Comparison of ENCODE assay signal across 23 mouse cellular contexts in the genomic region with DNA sequence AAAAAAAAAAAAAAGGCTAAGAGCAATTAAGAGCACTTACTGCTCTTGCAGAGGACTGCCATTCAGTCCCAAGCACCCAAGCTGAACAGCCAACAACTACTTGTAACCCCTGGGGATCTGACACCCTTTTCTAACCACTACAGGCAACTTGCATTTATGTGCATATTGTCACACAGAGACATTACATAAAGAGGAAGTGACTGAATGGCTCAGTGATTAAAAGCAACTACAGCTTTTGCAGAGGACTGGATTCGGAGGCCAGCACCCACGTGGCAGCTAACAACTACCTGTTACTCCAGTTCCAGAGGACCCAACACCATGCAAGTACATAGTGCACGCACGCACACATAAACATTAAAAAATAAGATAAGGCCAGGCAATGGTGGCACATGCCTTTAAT. TPM values are rescaled to one million over a fixed set of nuclear protein-coding genes. Genes with fewer than 3 reads are reported as not detected.
DNase-seq lines count a peak whose midpoint lies in the region; ATAC-seq and TF ChIP-seq lines count a peak whose summit lies in the region.
"Had no signal": no experiment of that assay in that cellular context is flagged by ENCODE, and none has a peak within 500 bp of the region (broad histone marks: within the 10 kb centered on the region; RNA-seq: fewer than 3 reads in every experiment).

No protein-coding gene starts in this region.

- peaks cover 13% of the 10 kb centered on the region for H3K4me1 ChIP-seq in heart, embryonic 12.5 days (replicated peaks)
- peaks cover 10 to 20% of the 10 kb centered on the region in 2 experiments for H3K4me1 ChIP-seq in MEL (ENCODE audit: control insufficient read depth in 1 of 2, insufficient read depth in 2 of 2, low read length in 2 of 2)

- ATAC-seq in heart, embryonic 12.5 days (ENCODE audit: insufficient number of reproducible peaks, low FRiP score), result no peak
- ATAC-seq in hematopoietic stem cell, adult 5-6 weeks (replicated peaks in 1 of 2; ENCODE audit: insufficient read depth in 1 of 2, low FRiP score in 2 of 2, low TSS enrichment in 1 of 2, low read depth in 1 of 2, poor library complexity in 2 of 2, severe bottlenecking in 2 of 2), result peak; percentile 75
- ATAC-seq: forebrain, embryonic 13.5 days; inflammation-experienced regulatory T-cells, adult 6 months; liver, embryonic 12.5 days; midbrain, embryonic 15.5 days had no signal

- peaks cover 34% of the 10 kb centered on the region for H3K79me2 ChIP-seq in MEL (ENCODE audit: control insufficient read depth, insufficient read depth, low read length, poor library complexity)

- whole genome bisulfite sequencing in heart, embryonic 12.5 days, result 89% methylated on average over 4 of the region's 4 CpGs

- peak; percentile 20 to 49; a peak in 2 of 4 replicates for TF ChIP-seq EP300 in MEL (IDR thresholded peaks at IDR 0.05; ENCODE audit: low read depth in 1 of 2, low read length in 2 of 2)

- H3K9ac ChIP-seq in heart, embryonic 12.5 days, result no peak overlapping the region
- H3K9ac ChIP-seq in MEL (ENCODE audit: control insufficient read depth, low read depth, low read length, poor library complexity, severe bottlenecking), result peak overlapping the region; percentile 33; the same call in 1 of the 2 replicates
- H3K9ac ChIP-seq: forebrain, embryonic 13.5 days; hindbrain, embryonic 14.5 days; limb, embryonic 13.5 days; liver, embryonic 12.5 days; midbrain, embryonic 15.5 days; neural tube, embryonic 13.5 days had no signal

- no peak overlapping the region for H3K4me2 ChIP-seq in heart, embryonic 12.5 days
- H3K4me2 ChIP-seq: forebrain, embryonic 13.5 days; hindbrain, embryonic 14.5 days; limb, embryonic 13.5 days; liver, embryonic 12.5 days; midbrain, embryonic 15.5 days; neural tube, embryonic 13.5 days had no signal

- H3K27me3 ChIP-seq in heart, embryonic 12.5 days (replicated peaks), result no peaks in the 10 kb centered on the region
- H3K27me3 ChIP-seq in MEL (ENCODE audit: control insufficient read depth in 1 of 2, insufficient read depth in 2 of 2, low read length in 2 of 2), result no peaks in the 10 kb centered on the region
- H3K27me3 ChIP-seq: forebrain, embryonic 13.5 days; limb, embryonic 13.5 days; liver, embryonic 12.5 days; midbrain, embryonic 15.5 days; neural tube, embryonic 13.5 days had no signal

- DNase-seq in heart, adult 11 months, result peak; percentile 83
- DNase-seq in MEL (ENCODE audit: low read depth, low spot score), result peak; percentile 87
- no peak for DNase-seq in adrenal gland, postnatal 10 days
- DNase-seq in urinary bladder, postnatal 25 days (ENCODE audit: low spot score), result no peak
- no peak for DNase-seq in frontal cortex, adult 2 months (ENCODE audit: extremely low spot score in 1 of 2, low spot score in 1 of 2)
- DNase-seq: cerebellum, adult 11-12 months; cerebellum, postnatal 14 days; gastrocnemius, postnatal 14 days; heart, adult 2 months; kidney, adult 18-20 months; kidney, postnatal 4 days; lung, adult 18-20 months; lung, postnatal 36 days had no signal

- no peak for TF ChIP-seq RAD21 in MEL (IDR thresholded peaks at IDR 0.05; ENCODE audit: low read depth, low read length)

- no peak for TF ChIP-seq CTCF in MEL (IDR thresholded peaks at IDR 0.05 in 2 of 3, conservative IDR thresholded peaks at IDR 0.05 in 1 of 3; ENCODE audit: control insufficient read depth in 1 of 3, insufficient read depth in 1 of 3, low read depth in 2 of 3, low read length in 3 of 3, poor library complexity in 1 of 3, severe bottlenecking in 1 of 3)

- H3K27ac ChIP-seq in heart, embryonic 12.5 days (ENCODE audit: poor library complexity, severe bottlenecking), result no peak overlapping the region
- H3K27ac ChIP-seq in MEL (ENCODE audit: control insufficient read depth, low read depth, low read length), result peak overlapping the region; percentile 8; the same call in 1 of the 2 replicates
- H3K27ac ChIP-seq: forebrain, embryonic 13.5 days; heart, adult 2 months; hindbrain, embryonic 14.5 days; limb, embryonic 13.5 days; liver, embryonic 12.5 days; midbrain, embryonic 15.5 days; neural tube, embryonic 13.5 days had no signal

- peaks cover 8% of the 10 kb centered on the region; the same call in 1 of the 2 replicates for H3K36me3 ChIP-seq in heart, embryonic 12.5 days
- peaks cover 5 to 28% of the 10 kb centered on the region in 2 experiments; a peak in 2 of 4 replicates for H3K36me3 ChIP-seq in MEL (ENCODE audit: control insufficient read depth in 1 of 2, insufficient read depth in 2 of 2, low read length in 2 of 2)
- H3K36me3 ChIP-seq: midbrain, embryonic 15.5 days had no signal

- H3K9me3 ChIP-seq in heart, embryonic 12.5 days (replicated peaks), result no peaks in the 10 kb centered on the region
- H3K9me3 ChIP-seq in MEL (replicated peaks; ENCODE audit: insufficient read depth, low read length), result no peaks in the 10 kb centered on the region
- H3K9me3 ChIP-seq: forebrain, embryonic 13.5 days; limb, embryonic 13.5 days; liver, embryonic 12.5 days; midbrain, embryonic 15.5 days; neural tube, embryonic 13.5 days had no signal

- H3K4me3 ChIP-seq in heart, embryonic 12.5 days, result no peak overlapping the region
- H3K4me3 ChIP-seq in MEL (ENCODE audit: control insufficient read depth in 1 of 2, insufficient read depth in 1 of 2, low read depth in 2 of 2, low read length in 2 of 2), result no peak overlapping the region
- H3K4me3 ChIP-seq: forebrain, embryonic 13.5 days; heart, adult 2 months; limb, embryonic 13.5 days; liver, embryonic 12.5 days; midbrain, embryonic 15.5 days; myocyte; neural tube, embryonic 13.5 days had no signal

- TF ChIP-seq POLR2A in MEL (IDR thresholded peaks at IDR 0.05; ENCODE audit: control insufficient read depth in 1 of 2, insufficient read depth in 1 of 2, low read depth in 1 of 2, low read length in 2 of 2, poor library complexity in 1 of 2), result no peak

TF ChIP-seq in MEL, 35 proteins besides CTCF, POLR2A, EP300 and RAD21:
- peak; percentile 85 for TF ChIP-seq SIN3A (IDR thresholded peaks at IDR 0.05; ENCODE audit: low read length)
- TF ChIP-seq BHLHE40 (IDR thresholded peaks at IDR 0.05; ENCODE audit: borderline replicate concordance, low read depth, low read length), result no peak
- no peak for TF ChIP-seq GABPA (IDR thresholded peaks at IDR 0.05; ENCODE audit: low read depth, low read length)
- peak; percentile 98 for TF ChIP-seq MXI1 (IDR thresholded peaks at IDR 0.05; ENCODE audit: low read depth, low read length)
- TF ChIP-seq HCFC1 (IDR thresholded peaks at IDR 0.05; ENCODE audit: low read depth, low read length), result 0 out of 2 replicates have a peak, but pooled peaks have one; percentile 25
- no peak for TF ChIP-seq CHD2 (IDR thresholded peaks at IDR 0.05; ENCODE audit: low read length)
- TF ChIP-seq ELF1 (IDR thresholded peaks at IDR 0.05; ENCODE audit: low read depth, low read length), result no peak
- TF ChIP-seq MYC (IDR thresholded peaks at IDR 0.05; ENCODE audit: low read depth, low read length), result peak; percentile 97
- TF ChIP-seq KAT2A (conservative IDR thresholded peaks at IDR 0.05; ENCODE audit: low read depth, low read length), result no peak
- peak; percentile 94 for TF ChIP-seq MAX (IDR thresholded peaks at IDR 0.05; ENCODE audit: low read length)
- peak; percentile 23; the same call in 1 of the 2 replicates for TF ChIP-seq ZNF384 (IDR thresholded peaks at IDR 0.05; ENCODE audit: low read depth, low read length)
- no peak for TF ChIP-seq ZMIZ1 (IDR thresholded peaks at IDR 0.05; ENCODE audit: low read depth, low read length)
- TF ChIP-seq TBP (IDR thresholded peaks at IDR 0.05; ENCODE audit: low read depth, low read length), result peak; percentile 74
- TF ChIP-seq USF1 (IDR thresholded peaks at IDR 0.05; ENCODE audit: low read depth, low read length), result peak; percentile 75
TF ChIP-seq in MEL: peak in this region for 8.

RNA-seq across cellular contexts. Expression of gene Ehmt1, which starts 8.9 kb away (rescaled TPM):
- 61.8 and 62.0 TPM in 2 replicates for polyA plus RNA-seq in heart, embryonic 12.5 days (2016; fragmentation: Nextera tagmentation; extraction: Ambion mirVana)
- total RNA-seq in MEL (2012; rRNA removed), result 31.9 and 32.7 TPM in 2 replicates
- 10 to 100 TPM in 1 of 2 experiments, not detected in 1; 55.8 TPM for polyA plus RNA-seq in MEL (2012; ENCODE audit: insufficient read depth in 1 of 2, insufficient read length in 2 of 2, low read depth in 1 of 2, low replicate concordance in 2 of 2, missing spikeins in 1 of 2)
- 136 and 149 TPM in 2 replicates for total RNA-seq in hematopoietic stem cell, adult 5-6 weeks (2017)
- 10 to 100 TPM; 54.1 to 75.4 TPM for total RNA-seq in adrenal gland, postnatal 10 days (2021)
- polyA plus RNA-seq in frontal cortex, adult 2 months (2012; rRNA removed), result 66.2 and 66.4 TPM in 2 replicates

RNA-seq across cellular contexts. Expression of gene Arrdc1, which starts 24.6 kb away (rescaled TPM):
- polyA plus RNA-seq in heart, embryonic 12.5 days (2016; fragmentation: Nextera tagmentation; extraction: Ambion mirVana), result 11.4 and 12.0 TPM in 2 replicates
- total RNA-seq in MEL (2012; rRNA removed), result 19.0 and 20.2 TPM in 2 replicates
- polyA plus RNA-seq in MEL (2012; ENCODE audit: insufficient read depth in 1 of 2, insufficient read length in 2 of 2, low read depth in 1 of 2, low replicate concordance in 2 of 2, missing spikeins in 1 of 2), result 10 to 100 TPM in 1 of 2 experiments, not detected in 1; 49.0 TPM
- 89.9 and 103 TPM in 2 replicates for total RNA-seq in hematopoietic stem cell, adult 5-6 weeks (2017)
- total RNA-seq in adrenal gland, postnatal 10 days (2021), result 10 to 100 TPM; 14.2 to 25.4 TPM
- polyA plus RNA-seq in frontal cortex, adult 2 months (2012; rRNA removed), result 30.8 and 37.2 TPM in 2 replicates

RNA-seq across cellular contexts. Expression of gene Zmynd19, which starts 39.1 kb away (rescaled TPM):
- 12.5 and 13.0 TPM in 2 replicates for polyA plus RNA-seq in heart, embryonic 12.5 days (2016; fragmentation: Nextera tagmentation; extraction: Ambion mirVana)
- 73.7 and 83.5 TPM in 2 replicates for total RNA-seq in MEL (2012; rRNA removed)
- 100 to 1,000 TPM in 1 of 2 experiments, not detected in 1; 114 TPM for polyA plus RNA-seq in MEL (2012; ENCODE audit: insufficient read depth in 1 of 2, insufficient read length in 2 of 2, low read depth in 1 of 2, low replicate concordance in 2 of 2, missing spikeins in 1 of 2)
- 39.8 and 53.3 TPM in 2 replicates for total RNA-seq in hematopoietic stem cell, adult 5-6 weeks (2017)
- 10 to 100 TPM; 24.6 to 28.0 TPM for total RNA-seq in adrenal gland, postnatal 10 days (2021)
- polyA plus RNA-seq in frontal cortex, adult 2 months (2012; rRNA removed), result 19.4 and 22.6 TPM in 2 replicates

RNA-seq across cellular contexts. Expression of gene Dph7, which starts 51.7 kb away (rescaled TPM):
- 19.0 and 19.3 TPM in 2 replicates for polyA plus RNA-seq in heart, embryonic 12.5 days (2016; fragmentation: Nextera tagmentation; extraction: Ambion mirVana)
- total RNA-seq in MEL (2012; rRNA removed), result 16.6 and 17.6 TPM in 2 replicates
- polyA plus RNA-seq in MEL (2012; ENCODE audit: insufficient read depth in 1 of 2, insufficient read length in 2 of 2, low read depth in 1 of 2, low replicate concordance in 2 of 2, missing spikeins in 1 of 2), result 10 to 100 TPM in 1 of 2 experiments, not detected in 1; 19.7 TPM
- total RNA-seq in hematopoietic stem cell, adult 5-6 weeks (2017), result 22.3 and 28.9 TPM in 2 replicates
- total RNA-seq in adrenal gland, postnatal 10 days (2021), result 10 to 100 TPM in 1 of 2 experiments, 1 to 10 TPM in 1; 10.0 to 16.0 TPM
- 36.3 and 36.4 TPM in 2 replicates for polyA plus RNA-seq in frontal cortex, adult 2 months (2012; rRNA removed)

Comparison
In these comparisons a context has a peak if more than half of its experiments do, and no peak if none do; other contexts are left out.
1. DNase-seq: peak in heart, adult 11 months (single experiment) and MEL (single experiment); none in adrenal gland, postnatal 10 days (single experiment), urinary bladder, postnatal 25 days (single experiment) and frontal cortex, adult 2 months (0 of 2).